Mouse (Mus musculus) midbrain, postnatal 0 days (tissue): ENCODE results near the gene Kif20b. TPM values are rescaled to one million over a fixed set of nuclear protein-coding genes. Genes with fewer than 3 reads are reported as not detected.

Experiments used
- ATAC-seq: fragments of 200-750 bp; cut with Nextera tagmentation; 2 replicates; pipeline ENCODE4 v1.8.0; 2017; ENCODE audit warnings: moderate number of reproducible peaks, mild to moderate bottlenecking, moderate TSS enrichment, moderate library complexity; ENCODE audit not compliant: low FRiP score
- DNase-seq: peaks from one replicate; pipeline ENCODE4 v3.0.0-alpha.2; 2015; ENCODE audit warnings: low spot score
- H3K27ac ChIP-seq: fragments of 300-500 bp; sonication (generic); 2 replicates; pipeline ENCODE4 v1.5.1; 2014; ENCODE audit warnings: low read depth, mild to moderate bottlenecking, low read length, mixed read lengths
- H3K27me3 ChIP-seq: fragments of 300-500 bp; sonication (generic); 2 replicates; pipeline ENCODE4 v1.6.1; 2014; ENCODE audit warnings: low read length, control low read depth, mixed read lengths; ENCODE audit not compliant: insufficient read depth
- H3K36me3 ChIP-seq: fragments of 300-500 bp; sonication (generic); 2 replicates; pipeline ENCODE4 v1.6.1; 2014; ENCODE audit warnings: low read length, control low read depth, mixed read lengths; ENCODE audit not compliant: insufficient read depth
- H3K4me1 ChIP-seq: fragments of 300-500 bp; sonication (generic); 2 replicates; pipeline ENCODE4 v1.6.1; 2014; ENCODE audit warnings: mild to moderate bottlenecking, control low read depth, antibody characterized with exemption, low read length, mixed read lengths; ENCODE audit not compliant: insufficient read depth
- H3K4me2 ChIP-seq: fragments of 300-500 bp; sonication (generic); 2 replicates; pipeline ENCODE4 v1.6.1; 2014; ENCODE audit warnings: low read depth, mild to moderate bottlenecking, low read length, mixed read lengths; ENCODE audit not compliant: poor library complexity, severe bottlenecking
- H3K4me3 ChIP-seq: fragments of 300-500 bp; sonication (generic); 2 replicates; pipeline ENCODE4 v1.5.1; 2014; ENCODE audit warnings: low read depth, mild to moderate bottlenecking, low read length, moderate library complexity
- H3K9ac ChIP-seq: fragments of 300-500 bp; sonication (generic); replicated peaks from 2 replicates; pipeline ENCODE4 v1.6.1; 2014; ENCODE audit warnings: mild to moderate bottlenecking, low read length, moderate library complexity, mixed read lengths; ENCODE audit not compliant: poor library complexity, severe bottlenecking
- H3K9me3 ChIP-seq: fragments of 300-500 bp; sonication (generic); 2 replicates; pipeline ENCODE4 v1.6.1; 2016; ENCODE audit warnings: low read length, control low read depth
- CTCF ChIP-seq: IDR thresholded peaks from 2 replicates; pipeline ENCODE4 v1.5.1; 2016; ENCODE audit warnings: antibody characterized with exemption, mild to moderate bottlenecking
- WGBS: fragments of 180-500 bp; shearing (Covaris S2); extraction: QIAGEN DNeasy Blood & Tissue Kit; methylation state at CpG from one replicate; pipeline ENCODE4 v1.1.7; 2014; 5-methylcytosine and 5-hydroxymethylcytosine counted together
- polyA plus RNA-seq: library from polyadenylated mRNA; unstranded; fragments of >200 nt; fragmentation: Nextera tagmentation; extraction: Ambion mirVana; gene quantifications from 2 replicates; pipeline ENCODE4 v1.2.1, GENCODE M21; 2015
- total RNA-seq: library from RNA; depleted of rRNA; stranded (reverse); fragments of >200 nt; gene quantifications from 2 replicates; pipeline ENCODE4 v1.2.3, GENCODE M21; 2014; rRNA removed

Gene Kif20b
- total RNA-seq, result 0.94 and 11.3 TPM in 2 replicates
- polyA plus RNA-seq, result 3.4 and 3.9 TPM in 2 replicates

DNA sequence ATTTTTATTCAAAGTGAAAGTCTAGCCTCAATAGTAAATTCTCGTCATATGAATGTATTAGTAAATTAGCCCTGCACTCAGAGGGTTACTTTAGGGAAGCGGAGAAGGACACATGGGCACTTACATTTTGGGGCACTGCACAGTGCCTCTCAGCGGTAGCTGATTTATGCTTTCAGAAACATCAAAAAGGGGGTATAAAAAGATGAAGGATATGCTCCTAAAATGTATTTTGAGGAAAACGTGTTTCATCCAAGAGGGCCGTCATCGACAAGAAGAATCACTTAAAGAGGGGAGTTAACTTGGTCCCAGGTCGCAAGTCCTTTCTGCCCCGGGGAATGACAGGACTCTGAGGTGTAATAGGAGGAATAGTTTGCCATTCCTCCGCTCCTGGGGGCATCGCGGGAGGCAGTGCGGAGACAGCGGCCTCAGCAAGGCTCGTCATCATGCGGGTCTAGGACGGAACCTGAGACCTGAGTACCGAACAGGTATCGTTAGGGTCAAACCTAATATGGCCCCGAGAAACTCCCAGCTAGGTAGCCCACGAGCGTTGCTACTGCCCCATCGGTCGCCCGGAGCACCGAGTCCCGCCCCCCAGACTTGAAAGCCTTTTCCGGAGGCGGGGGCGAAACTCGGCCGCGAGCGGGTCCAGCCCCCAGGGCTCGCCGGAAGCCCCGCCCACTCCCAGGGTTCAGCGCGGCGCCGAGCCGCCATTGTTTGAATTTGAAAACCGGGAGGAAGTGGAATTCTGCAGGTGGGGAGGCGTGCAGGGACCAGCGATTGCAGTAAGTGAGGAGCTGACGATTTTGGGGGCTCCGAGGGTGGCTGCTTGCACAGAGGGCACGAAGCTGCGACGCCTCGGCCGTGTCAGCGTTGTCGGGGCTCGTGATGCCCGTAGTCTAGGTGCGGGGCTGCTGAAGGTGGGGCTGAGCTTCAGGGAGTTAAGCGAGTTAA, at the start of gene Kif20b:
TSS of gene Kif20b (plus strand) at position 710 of the 951 bp plus-strand sequence.
- peak; percentile 40; the same call in 1 of the 2 replicates for TF ChIP-seq CTCF
- ATAC-seq (peak; percentile 94), DNase-seq (peak; percentile 90)
- Histone ChIP-seq H3K36me3 (no peaks in the 10 kb centered on the region), H3K27ac (peak within 1 kb of the TSS; percentile 47; the same call in 1 of the 2 replicates), H3K4me3 (peak within 1 kb of the TSS; percentile 79), H3K4me1 (no peaks in the 10 kb centered on the region), H3K27me3 (no peaks in the 10 kb centered on the region), H3K9me3 (no peaks in the 10 kb centered on the region), H3K9ac (peak within 1 kb of the TSS; percentile 50), H3K4me2 (peak within 1 kb of the TSS; percentile 75)
- under 1% methylated on average over 57 of the region's 57 CpGs for WGBS

GRCm38 (mm10) chr19:34876676-34877075, 45.5 kb upstream of the Kif20b start:
- Histone ChIP-seq H3K4me3 (no peak overlapping the region), H3K27ac (no peak overlapping the region), H3K27me3 (no peaks in the 10 kb centered on the region), H3K4me2 (no peak overlapping the region), H3K9ac (no peak overlapping the region), H3K36me3 (no peaks in the 10 kb centered on the region), H3K4me1 (0 out of 2 replicates have a peak, but pooled peaks cover 5% of the 10 kb centered on the region), H3K9me3 (no peaks in the 10 kb centered on the region)
- ATAC-seq (no peak), DNase-seq (no peak)
- TF ChIP-seq CTCF, result no peak
- 87% methylated on average over 7 of the region's 7 CpGs for WGBS

DNA sequence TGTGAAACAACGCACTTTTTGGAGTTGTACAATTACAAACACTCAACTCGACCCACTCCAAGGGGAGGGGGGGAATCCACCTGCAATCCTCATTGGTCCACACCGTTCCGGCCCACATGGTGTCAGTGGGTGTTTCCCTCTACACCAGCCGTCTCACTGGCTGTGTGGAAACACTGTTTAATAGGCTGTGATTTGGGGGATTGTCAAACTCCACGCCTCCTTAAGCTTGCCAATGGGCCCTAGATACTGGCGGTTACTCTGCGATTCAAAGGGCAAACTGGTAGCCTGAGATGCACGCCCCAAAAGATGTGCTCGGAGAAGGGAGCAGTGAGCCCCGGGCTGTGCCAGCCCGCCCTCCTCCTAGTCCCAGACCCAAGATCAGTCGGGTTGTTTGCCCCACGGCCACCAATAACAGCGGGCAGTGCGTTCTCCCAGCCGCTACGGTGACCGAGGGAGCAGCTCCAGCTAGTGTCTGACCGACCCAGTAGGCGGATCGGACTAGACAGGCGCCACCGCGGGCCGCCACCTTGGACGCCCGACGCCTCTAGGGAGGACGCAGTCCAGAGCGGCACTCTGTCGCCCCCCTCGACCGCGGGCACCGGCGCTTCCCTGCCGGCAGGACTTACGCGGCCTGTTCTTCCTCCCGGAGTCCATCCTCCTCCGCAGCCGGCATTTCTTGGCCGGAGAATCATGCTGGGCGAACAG, 44.1 kb upstream of the Kif20b start:
- Histone ChIP-seq H3K9me3 (no peaks in the 10 kb centered on the region), H3K27me3 (no peaks in the 10 kb centered on the region)
- ATAC-seq, result peak; percentile 97

DNA sequence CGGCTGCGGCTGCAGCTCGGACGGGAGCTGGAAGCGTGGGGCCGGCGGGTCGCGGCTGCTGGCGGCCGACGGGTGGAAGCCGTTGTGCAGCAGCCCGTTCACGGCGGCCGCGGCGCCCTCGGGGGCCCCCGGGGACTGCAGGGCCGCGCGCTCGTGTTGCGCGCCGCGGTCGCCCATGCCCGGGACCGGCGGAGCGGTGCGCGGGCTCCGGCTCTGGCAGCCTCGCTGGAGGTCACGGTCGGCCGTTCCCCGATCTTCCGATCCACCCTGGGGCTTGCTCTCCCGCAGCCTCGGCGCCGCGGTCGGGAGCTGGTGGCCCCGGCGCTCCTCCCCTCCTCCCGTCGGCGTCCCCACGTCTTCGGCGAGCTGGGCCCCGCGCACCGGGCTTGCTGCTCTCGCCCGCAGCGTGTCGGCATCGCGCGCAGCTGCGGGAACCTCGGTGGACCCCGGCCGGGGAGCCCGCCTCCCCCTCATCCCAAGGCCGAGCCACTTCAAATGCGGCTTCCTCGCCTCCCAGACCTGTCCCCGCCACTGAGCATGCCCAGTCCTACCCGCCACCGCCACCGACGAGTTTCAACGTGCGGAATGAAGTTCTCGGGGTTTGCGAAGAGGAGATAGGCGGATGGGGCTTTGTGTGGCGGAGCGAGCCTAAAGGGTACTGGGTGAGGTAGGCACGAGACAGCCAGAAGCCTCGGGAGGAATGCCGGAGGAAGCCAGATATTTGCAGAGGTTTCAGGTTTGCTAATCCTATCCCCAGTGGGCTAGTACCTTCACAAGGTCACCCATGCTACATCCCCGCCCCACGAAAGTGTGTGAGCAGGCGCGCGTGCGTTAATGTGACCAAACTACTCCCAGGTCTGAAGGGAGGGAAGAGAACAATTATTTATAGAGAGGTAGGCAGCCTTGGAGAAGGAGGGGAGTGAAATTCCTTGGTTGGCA, 43.3 kb upstream of the Kif20b start, which contains the start of gene Pank1:
TSS of gene Pank1 (minus strand) at position 853 of the 939 bp plus-strand sequence.
- peak; percentile 73 for ATAC-seq
- under 1% methylated on average over 49 of the region's 96 CpGs for WGBS
- no peaks in the 10 kb centered on the region for H3K27me3 ChIP-seq
- peak within 1 kb of the TSS; percentile 97 for H3K4me3 ChIP-seq
- H3K27ac ChIP-seq, result peak within 1 kb of the TSS; percentile 97
- DNase-seq, result peak; percentile 73
- peak within 1 kb of the TSS; percentile 73 for H3K4me2 ChIP-seq
- H3K9me3 ChIP-seq, result no peaks in the 10 kb centered on the region
- no peaks in the 10 kb centered on the region for H3K36me3 ChIP-seq
- peak; percentile 18 for TF ChIP-seq CTCF
- 0 out of 2 replicates have a peak, but pooled peaks cover 5% of the 10 kb centered on the region for H3K4me1 ChIP-seq
- H3K9ac ChIP-seq, result peak within 1 kb of the TSS; percentile 96

More for the DNA sequence above, 44.1 kb upstream of the Kif20b start:
- no peaks in the 10 kb centered on the region for H3K36me3 ChIP-seq
- TF ChIP-seq CTCF, result peak; percentile 46; the same call in 1 of the 2 replicates
- H3K4me1 ChIP-seq, result 0 out of 2 replicates have a peak, but pooled peaks cover 5% of the 10 kb centered on the region
- peak overlapping the region; percentile 97 for H3K4me3 ChIP-seq
- WGBS, result 0% methylated on average over 44 of the region's 45 CpGs
- H3K4me2 ChIP-seq, result peak overlapping the region; percentile 73
- DNase-seq, result peak; percentile 98
- H3K9ac ChIP-seq, result peak overlapping the region; percentile 96
- H3K27ac ChIP-seq, result peak overlapping the region; percentile 97

- peak overlapping the region; percentile 97 for H3K27ac ChIP-seq
- peak overlapping the region; percentile 96; the same call in 1 of the 2 replicates for H3K9ac ChIP-seq
- H3K4me2 ChIP-seq, result peak overlapping the region; percentile 73
- 18% methylated on average over 6 of the region's 6 CpGs for WGBS
- H3K9me3 ChIP-seq, result no peaks in the 10 kb centered on the region
- H3K27me3 ChIP-seq, result no peaks in the 10 kb centered on the region
- ATAC-seq (no peak), DNase-seq (no peak)
- 0 out of 2 replicates have a peak, but pooled peaks cover 5% of the 10 kb centered on the region for H3K4me1 ChIP-seq
- no peak for TF ChIP-seq CTCF
- no peaks in the 10 kb centered on the region for H3K36me3 ChIP-seq
- peak overlapping the region; percentile 97 for H3K4me3 ChIP-seq
Measured at GRCm38 (mm10) chr19:34879624-34880023, 42.5 kb upstream of the Kif20b start.
